Mouse (Mus musculus): Measurements from ENCODE around the gene Carmil1.

DNA sequence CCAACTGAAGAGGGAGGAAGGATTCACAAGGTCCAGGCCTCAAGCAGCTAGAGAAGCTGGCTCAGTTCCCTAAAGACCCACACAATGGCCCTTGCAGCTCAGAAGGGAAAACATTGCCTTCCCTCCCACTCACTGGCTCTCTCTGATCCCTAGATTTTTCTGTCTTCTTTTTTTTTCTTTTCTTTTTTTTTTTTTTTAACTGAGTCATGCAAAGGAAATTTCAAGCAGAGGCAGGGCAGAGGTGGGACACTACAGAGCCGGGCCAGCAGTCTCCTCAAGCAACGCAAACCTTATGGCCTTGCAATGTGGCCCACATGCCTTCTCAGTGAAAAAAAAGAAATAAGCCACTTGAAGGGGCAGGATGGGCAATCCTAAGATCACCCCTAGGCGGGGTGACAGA lies 33.2 kb downstream of the Carmil1 start:
- TF ChIP-seq CTCF (IDR thresholded peaks at IDR 0.05; ENCODE audit: low read depth) (no peak), EP300 (IDR thresholded peaks at IDR 0.05; ENCODE audit: low read depth) (no peak)

Data from liver, postnatal 0 days (tissue).